Mouse (Mus musculus) kidney, postnatal 0 days (tissue): ENCODE results near the gene Cfap45. TPM values are rescaled to one million over a fixed set of nuclear protein-coding genes. Genes with fewer than 3 reads are reported as not detected.
A peak's percentile ranks its signal among the peaks of the same experiment; 100 is the strongest.

Experiments
- ATAC-seq: fragments of 200-750 bp; cut with Nextera tagmentation; replicated peaks from 2 replicates; pipeline ENCODE4 v1.8.0; 2017; ENCODE audit warnings: low read depth, moderate number of reproducible peaks, moderate TSS enrichment, moderate library complexity; ENCODE audit not compliant: low FRiP score
- DNase-seq: peaks from one replicate; pipeline ENCODE4 v3.0.0-alpha.2; 2016; ENCODE audit warnings: low spot score
- H3K27ac ChIP-seq: fragments of 300-500 bp; sonication (generic); 2 replicates; pipeline ENCODE4 v1.5.1; 2014; ENCODE audit warnings: mild to moderate bottlenecking
- H3K27me3 ChIP-seq: fragments of 300-500 bp; sonication (generic); 2 replicates; pipeline ENCODE4 v1.6.1; 2014; ENCODE audit warnings: low read length, mixed read lengths; ENCODE audit not compliant: insufficient read depth
- H3K36me3 ChIP-seq: fragments of 300-500 bp; sonication (generic); 2 replicates; pipeline ENCODE4 v1.6.1; 2014; ENCODE audit warnings: low read length, mixed read lengths; ENCODE audit not compliant: insufficient read depth
- H3K4me1 ChIP-seq: fragments of 300-500 bp; sonication (generic); replicated peaks from 2 replicates; pipeline ENCODE4 v1.6.1; 2014; ENCODE audit warnings: antibody characterized with exemption, low read length, mixed read lengths; ENCODE audit not compliant: insufficient read depth
- H3K4me2 ChIP-seq: fragments of 300-500 bp; sonication (generic); 2 replicates; pipeline ENCODE4 v1.6.1; 2014; ENCODE audit warnings: mild to moderate bottlenecking, low read length, moderate library complexity, mixed read lengths
- H3K4me3 ChIP-seq: fragments of 300-500 bp; sonication (generic); replicated peaks from 2 replicates; pipeline ENCODE4 v1.5.1; 2014; ENCODE audit warnings: low read depth, low read length
- H3K9ac ChIP-seq: fragments of 300-500 bp; sonication (generic); 2 replicates; pipeline ENCODE4 v1.6.1; 2014; ENCODE audit warnings: low read depth, low read length
- H3K9me3 ChIP-seq: fragments of 300-500 bp; sonication (generic); replicated peaks from 2 replicates; pipeline ENCODE4 v1.6.1; 2016; ENCODE audit warnings: low read length, inconsistent platforms, mixed read lengths
- CTCF ChIP-seq: IDR thresholded peaks from 2 replicates; pipeline ENCODE4 v1.5.1; 2016; ENCODE audit warnings: antibody characterized with exemption, low read depth, mild to moderate bottlenecking, moderate library complexity
- WGBS: fragments of 180-500 bp; shearing (Covaris S2); extraction: QIAGEN DNeasy Blood & Tissue Kit; methylation state at CpG from one replicate; pipeline ENCODE4 v1.1.7; 2014; 5-methylcytosine and 5-hydroxymethylcytosine counted together
- polyA plus RNA-seq: library from polyadenylated mRNA; unstranded; fragments of >200 nt; fragmentation: Nextera tagmentation; extraction: Ambion mirVana; gene quantifications from 2 replicates; pipeline ENCODE4 v1.2.1, GENCODE M21; 2015

Gene Cfap45
- polyA plus RNA-seq, 1 experiment from 2014 or later: 1.3 TPM

DNA sequence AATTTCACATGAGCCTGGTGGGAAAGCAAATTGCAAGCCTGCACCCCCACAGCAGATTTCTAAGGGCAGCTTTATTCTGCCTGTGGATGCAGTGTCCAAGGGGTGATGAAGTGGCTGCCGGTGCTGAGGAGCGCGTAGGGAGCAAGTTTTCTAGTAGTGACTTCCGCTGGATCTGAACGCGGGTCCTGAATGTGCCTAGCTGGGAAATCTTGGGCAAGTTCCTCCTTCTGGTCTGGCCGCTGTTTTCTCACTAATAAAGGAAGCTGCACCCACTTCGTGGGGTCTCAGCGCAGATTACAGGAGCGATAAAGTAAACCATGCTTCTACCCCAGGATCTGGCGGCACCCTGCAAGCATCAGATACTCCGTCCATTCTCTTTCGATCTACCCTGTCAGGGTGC, 39.5 kb upstream of the Cfap45 start:
- no peak overlapping the region for H3K4me3 ChIP-seq
- peak overlapping the region; percentile 80 for H3K4me2 ChIP-seq
- H3K9ac ChIP-seq: no peak overlapping the region
- DNase-seq (no peak), ATAC-seq (no peak)
- no peaks in the 10 kb centered on the region for H3K27me3 ChIP-seq
- TF ChIP-seq CTCF: no peak
- no peaks in the 10 kb centered on the region for H3K36me3 ChIP-seq
- WGBS: 14% methylated on average over 13 of the region's 13 CpGs
- no peak overlapping the region for H3K27ac ChIP-seq
- H3K9me3 ChIP-seq: no peaks in the 10 kb centered on the region
- H3K4me1 ChIP-seq: no peaks in the 10 kb centered on the region

- TF ChIP-seq CTCF: peak; percentile 76
- ATAC-seq (peak; percentile 91), DNase-seq (peak; percentile 97)
- no peaks in the 10 kb centered on the region for H3K36me3 ChIP-seq
- H3K27ac ChIP-seq: peak within 1 kb of the TSS; percentile 6; the same call in 1 of the 2 replicates
- H3K4me1 ChIP-seq: no peaks in the 10 kb centered on the region
- H3K4me2 ChIP-seq: peak within 1 kb of the TSS; percentile 80
- H3K9ac ChIP-seq: peak within 1 kb of the TSS; percentile 55
- H3K4me3 ChIP-seq: peak within 1 kb of the TSS; percentile 52
- no peaks in the 10 kb centered on the region for H3K27me3 ChIP-seq
- H3K9me3 ChIP-seq: no peaks in the 10 kb centered on the region
- WGBS: 1% methylated on average over 38 of the region's 38 CpGs
These were observed 38.9 kb upstream of the Cfap45 start, which contains the start of gene Igsf9 for GRCm38 (mm10) chr1:172481540-172482280. Gene Igsf9, plus strand, starts transcription at chr1:172481788.

DNA sequence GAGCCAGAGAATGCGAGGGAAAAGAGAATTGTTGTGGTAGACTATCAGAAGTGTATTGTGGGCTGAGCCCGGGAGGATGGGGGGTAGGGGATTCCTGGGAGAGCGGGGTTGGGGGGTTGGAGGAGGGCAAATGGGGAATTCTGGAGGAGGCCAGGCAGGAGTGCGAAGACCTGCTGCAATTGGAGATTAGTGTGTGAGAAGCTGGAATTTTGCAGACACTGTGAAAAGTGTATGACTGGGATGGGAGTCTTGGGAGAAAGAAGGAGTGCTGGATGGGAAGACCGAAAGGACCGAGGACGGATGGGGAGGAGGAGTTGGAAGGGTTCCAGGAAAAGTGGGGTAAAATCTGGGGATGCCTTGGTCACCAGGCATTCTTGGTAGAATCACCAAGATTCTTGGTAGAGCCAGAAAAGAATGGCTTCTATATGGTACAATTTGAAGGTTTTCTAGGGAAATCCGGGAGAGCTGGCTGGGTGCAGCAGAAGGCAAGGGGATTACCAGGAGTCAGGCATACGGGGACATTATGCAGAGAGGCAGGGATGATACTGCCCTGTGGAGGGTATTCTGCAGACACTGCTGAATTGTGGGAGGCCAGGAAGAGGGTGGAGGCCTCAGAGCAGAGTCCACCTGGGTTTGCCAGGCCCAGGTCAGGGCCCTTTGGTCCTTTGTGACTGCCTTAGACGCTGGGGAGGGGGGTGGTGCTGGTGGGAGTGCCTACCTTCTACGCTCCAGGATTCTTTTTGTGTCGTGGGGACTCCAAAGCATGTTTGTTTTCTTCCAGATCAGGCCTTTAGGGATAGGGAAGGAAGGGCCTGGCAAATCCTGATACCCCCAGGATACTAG, 37.9 kb upstream of the Cfap45 start:
- no peaks in the 10 kb centered on the region for H3K36me3 ChIP-seq
- H3K9ac ChIP-seq: peak overlapping the region; percentile 55
- peak overlapping the region; percentile 52 for H3K4me3 ChIP-seq
- peak; percentile 17 for DNase-seq
- H3K9me3 ChIP-seq: no peaks in the 10 kb centered on the region
- WGBS: 6% methylated on average over 12 of the region's 12 CpGs
- peak overlapping the region; percentile 80 for H3K4me2 ChIP-seq
- H3K27me3 ChIP-seq: no peaks in the 10 kb centered on the region
- no peaks in the 10 kb centered on the region for H3K4me1 ChIP-seq
- no peak overlapping the region for H3K27ac ChIP-seq
- no peak for TF ChIP-seq CTCF
- ATAC-seq: peak; percentile 60

DNA sequence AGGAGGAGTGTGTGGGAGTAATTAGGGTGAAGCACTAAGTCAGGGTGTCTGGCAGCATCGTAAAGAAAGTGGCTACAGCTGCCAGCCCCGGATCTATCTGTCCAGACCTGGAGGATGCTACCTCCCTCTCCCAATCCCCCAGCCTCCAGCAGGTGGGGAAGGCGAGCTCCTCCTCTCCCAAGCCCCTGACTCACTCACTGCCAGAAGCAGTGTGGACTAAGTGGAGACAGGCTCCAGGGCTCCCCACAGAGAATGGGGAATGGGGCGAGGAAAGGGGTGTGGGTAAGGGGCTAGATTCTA, 37.3 kb upstream of the Cfap45 start:
- 31% methylated on average over 4 of the region's 4 CpGs for WGBS
- Histone ChIP-seq H3K27me3 (no peaks in the 10 kb centered on the region), H3K9me3 (no peaks in the 10 kb centered on the region), H3K4me3 (no peak overlapping the region; the same call in 1 of the 2 replicates), H3K27ac (no peak overlapping the region), H3K36me3 (no peaks in the 10 kb centered on the region), H3K4me1 (no peaks in the 10 kb centered on the region), H3K9ac (peak overlapping the region; percentile 10; the same call in 1 of the 2 replicates), H3K4me2 (peak overlapping the region; percentile 80; the same call in 1 of the 2 replicates)
- DNase-seq (peak; percentile 66), ATAC-seq (peak; percentile 14; the same call in 1 of the 2 replicates)
- TF ChIP-seq CTCF: peak; percentile 25; the same call in 1 of the 2 replicates

DNA sequence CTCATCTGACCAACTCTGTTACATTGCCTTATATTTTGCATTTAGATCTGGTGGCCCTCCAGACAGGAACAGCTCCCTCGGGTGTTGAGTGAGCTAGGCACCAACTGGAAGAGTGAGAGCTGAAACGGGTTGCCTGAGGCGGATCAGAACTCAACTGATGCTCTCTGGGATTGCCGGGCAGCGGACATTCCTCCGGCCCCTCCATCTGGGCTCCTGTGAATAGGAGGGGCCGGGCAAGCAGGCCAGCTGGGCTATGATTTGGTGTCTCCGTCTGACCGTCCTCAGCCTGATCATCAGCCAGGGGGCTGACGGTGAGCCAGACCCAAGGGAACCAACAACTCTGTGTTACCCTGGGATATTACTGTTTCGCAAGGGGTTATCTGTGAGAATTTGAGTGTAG, 36.4 kb upstream of the Cfap45 start:
- Histone ChIP-seq H3K9ac (no peak overlapping the region), H3K36me3 (no peaks in the 10 kb centered on the region), H3K27me3 (no peaks in the 10 kb centered on the region), H3K27ac (no peak overlapping the region), H3K4me1 (no peaks in the 10 kb centered on the region), H3K4me3 (no peak overlapping the region), H3K4me2 (peak overlapping the region; percentile 80), H3K9me3 (no peaks in the 10 kb centered on the region)
- WGBS: 48% methylated on average over 11 of the region's 11 CpGs
- no peak for ATAC-seq
- DNase-seq: no peak
- no peak for TF ChIP-seq CTCF

DNA sequence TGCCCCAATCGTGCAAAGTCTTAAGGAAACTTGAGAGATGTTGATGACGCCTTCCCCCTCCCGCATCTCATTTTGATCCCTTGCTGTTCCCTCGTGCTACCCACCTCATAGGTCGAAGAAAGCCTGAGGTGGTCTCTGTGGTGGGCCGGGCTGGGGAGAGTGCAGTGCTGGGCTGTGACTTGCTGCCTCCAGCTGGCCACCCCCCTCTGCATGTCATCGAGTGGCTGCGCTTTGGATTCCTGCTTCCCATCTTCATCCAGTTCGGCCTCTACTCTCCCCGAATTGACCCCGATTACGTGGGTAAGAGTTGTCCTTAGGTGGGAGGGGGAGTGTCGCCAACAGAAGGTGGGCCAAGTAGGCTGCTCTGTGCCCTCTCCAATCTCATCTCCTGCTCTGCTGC, 35.9 kb upstream of the Cfap45 start:
- Histone ChIP-seq H3K4me3 (no peak overlapping the region), H3K36me3 (no peaks in the 10 kb centered on the region), H3K4me1 (no peaks in the 10 kb centered on the region), H3K27ac (no peak overlapping the region), H3K9ac (no peak overlapping the region), H3K9me3 (no peaks in the 10 kb centered on the region), H3K4me2 (0 out of 2 replicates have a peak overlapping the region, but pooled peaks have one; percentile 80), H3K27me3 (no peaks in the 10 kb centered on the region)
- ATAC-seq (no peak), DNase-seq (no peak)
- no peak for TF ChIP-seq CTCF
- WGBS: 55% methylated on average over 13 of the region's 13 CpGs
